Mouse (Mus musculus) naive thymus-derived CD4-positive, alpha-beta T cell, adult 2 months (primary cell): Measurements from ENCODE around the gene Rgs11.
"Not testable (repeated sequence)": the region's sequence is repeated elsewhere in the genome, so short reads cannot be mapped to it uniquely, and the experiment has no call there.

Experiments
- DNase-seq: peaks from one replicate; pipeline ENCODE4 v3.0.0-alpha.2; 2011; ENCODE audit warnings: low read depth

Rgs11 gene

DNA sequence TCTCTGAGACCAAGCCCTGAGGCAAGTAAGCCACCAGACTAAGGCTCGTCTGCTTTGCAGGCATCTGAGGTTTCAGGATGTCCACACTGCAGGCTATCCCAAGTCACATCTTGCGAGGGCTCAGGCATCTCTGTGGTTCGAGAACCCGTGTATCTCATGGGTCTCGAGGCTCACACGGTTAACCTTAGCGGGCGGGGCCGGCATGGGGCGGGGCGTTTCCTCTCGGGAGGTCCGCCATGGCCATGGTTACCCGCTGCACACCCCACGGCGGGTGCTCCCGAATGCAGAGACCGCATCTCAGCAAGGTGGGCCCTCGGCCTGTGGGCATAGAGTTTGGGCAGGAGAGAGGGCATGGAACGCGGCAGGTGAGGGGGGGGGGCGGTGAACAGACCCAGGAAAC lies at the start of gene Rgs11:
Gene Rgs11, plus strand, starts transcription at position 215 of the 400 bp plus-strand sequence.
- peak; percentile 64 for DNase-seq

DNA sequence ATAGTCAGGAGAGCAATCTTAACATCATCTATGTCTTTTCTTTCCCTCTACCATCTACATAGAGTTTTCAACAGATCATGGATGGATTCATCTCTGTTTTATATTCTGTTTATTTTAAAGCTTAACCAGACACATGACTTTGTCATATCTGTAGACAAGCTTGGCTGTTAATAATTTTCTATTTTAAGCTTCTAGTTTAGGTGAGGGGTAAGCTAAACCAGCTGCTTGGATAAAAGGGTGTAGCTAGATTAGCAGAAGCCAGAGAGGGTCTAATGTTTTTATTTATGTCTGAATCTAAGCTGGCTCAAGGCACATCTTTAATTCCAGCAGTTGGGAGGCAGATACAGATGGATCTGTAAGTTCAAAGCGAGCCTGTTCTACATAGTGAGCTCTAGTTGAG lies 40.0 kb upstream of the Rgs11 start:
- DNase-seq: no peak

DNA sequence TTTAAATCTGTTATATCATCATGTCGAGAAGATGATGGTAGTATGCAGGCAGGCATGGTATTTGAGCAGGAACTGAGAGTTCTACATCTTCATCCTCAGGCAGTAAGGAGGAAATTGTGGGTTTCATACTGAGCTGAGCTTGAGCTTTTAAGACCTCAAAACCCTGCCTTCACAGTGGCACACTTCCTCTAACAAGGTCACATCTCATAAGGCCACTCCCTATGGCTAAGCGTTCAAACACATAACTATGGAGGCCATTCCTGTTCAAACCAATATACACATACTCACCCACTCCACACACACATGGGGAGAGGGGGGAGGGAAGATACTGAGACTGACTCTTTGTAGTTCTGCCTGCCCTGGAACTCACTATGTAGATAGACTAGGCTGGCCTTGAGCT lies 34.7 kb upstream of the Rgs11 start:
- peak; percentile 85 for DNase-seq

DNA sequence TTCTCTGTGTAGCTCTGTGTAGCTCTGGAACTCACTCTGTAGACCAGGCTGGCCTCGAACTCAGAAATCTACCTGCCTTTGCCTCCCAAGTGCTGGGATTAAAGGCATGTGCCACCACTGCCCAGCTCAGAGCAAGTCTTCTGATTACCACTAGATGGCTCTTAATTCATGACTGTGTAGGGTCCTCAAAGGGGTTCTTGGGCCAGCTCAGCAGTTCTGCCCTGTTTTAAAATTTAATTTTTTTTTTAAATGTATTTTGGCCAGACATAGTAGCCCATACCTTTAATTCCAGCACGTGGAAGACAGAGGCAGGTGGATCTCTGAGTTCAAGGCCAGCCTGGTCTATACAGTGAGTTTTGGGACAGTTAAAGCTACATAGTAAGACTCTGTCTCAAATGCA lies 27.5 kb upstream of the Rgs11 start:
- not testable (repeated sequence) for DNase-seq

DNA sequence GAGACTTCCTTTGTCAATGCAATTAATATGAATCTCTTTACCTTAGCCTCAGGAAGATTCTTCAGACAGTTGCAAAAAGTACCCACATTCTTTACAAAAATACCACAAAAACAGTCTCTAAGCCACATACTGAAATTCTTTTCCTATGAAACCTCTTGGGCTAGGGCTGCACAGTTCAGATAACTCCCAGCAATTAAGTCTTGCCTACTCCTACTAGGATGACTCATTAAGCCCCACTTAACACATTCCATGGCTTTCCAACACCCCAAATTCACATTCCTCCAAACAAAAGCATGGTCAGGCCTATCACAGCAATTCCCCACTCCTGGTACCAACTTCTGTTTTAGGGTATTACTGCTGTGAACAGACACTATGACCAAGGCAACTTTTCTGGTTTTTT lies 24.1 kb upstream of the Rgs11 start:
- DNase-seq: no peak

DNA sequence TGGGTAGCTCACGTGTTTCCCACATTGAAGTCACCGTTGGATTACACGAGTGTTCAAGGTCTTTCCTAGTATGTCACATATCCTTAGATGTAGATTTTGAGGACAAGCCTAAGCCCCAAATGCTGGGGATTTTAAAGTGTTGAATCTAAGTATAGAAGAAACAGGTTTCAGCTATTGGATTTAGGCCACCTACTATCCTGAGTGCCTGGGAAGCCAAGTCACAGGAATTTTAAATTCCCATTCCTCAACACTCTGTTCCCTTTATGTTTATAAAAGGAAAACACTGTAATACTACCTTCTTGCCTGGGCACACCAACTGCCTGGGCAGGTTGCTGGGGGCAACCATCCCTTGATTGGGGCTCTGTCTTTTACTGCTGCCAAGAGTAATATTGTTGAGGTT lies 21.6 kb upstream of the Rgs11 start:
- DNase-seq: no peak

DNA sequence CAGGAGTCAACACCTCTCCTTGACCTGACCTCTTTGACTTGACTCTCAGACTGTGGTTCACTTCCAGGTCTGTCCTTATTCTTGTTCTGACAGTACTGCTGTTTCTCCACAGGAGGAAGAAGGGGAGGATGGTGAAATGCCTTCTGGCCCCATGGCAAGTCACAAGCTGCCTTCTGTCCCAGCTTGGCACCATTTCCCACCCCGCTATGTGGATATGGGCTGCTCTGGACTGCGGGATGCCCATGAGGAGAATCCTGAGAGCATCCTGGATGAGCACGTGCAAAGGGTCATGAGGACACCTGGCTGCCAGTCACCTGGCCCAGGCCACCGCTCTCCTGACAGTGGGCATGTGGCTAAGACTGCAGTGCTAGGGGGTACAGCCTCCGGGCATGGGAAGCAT lies 15.2 kb upstream of the Rgs11 start:
- DNase-seq: no peak

DNA sequence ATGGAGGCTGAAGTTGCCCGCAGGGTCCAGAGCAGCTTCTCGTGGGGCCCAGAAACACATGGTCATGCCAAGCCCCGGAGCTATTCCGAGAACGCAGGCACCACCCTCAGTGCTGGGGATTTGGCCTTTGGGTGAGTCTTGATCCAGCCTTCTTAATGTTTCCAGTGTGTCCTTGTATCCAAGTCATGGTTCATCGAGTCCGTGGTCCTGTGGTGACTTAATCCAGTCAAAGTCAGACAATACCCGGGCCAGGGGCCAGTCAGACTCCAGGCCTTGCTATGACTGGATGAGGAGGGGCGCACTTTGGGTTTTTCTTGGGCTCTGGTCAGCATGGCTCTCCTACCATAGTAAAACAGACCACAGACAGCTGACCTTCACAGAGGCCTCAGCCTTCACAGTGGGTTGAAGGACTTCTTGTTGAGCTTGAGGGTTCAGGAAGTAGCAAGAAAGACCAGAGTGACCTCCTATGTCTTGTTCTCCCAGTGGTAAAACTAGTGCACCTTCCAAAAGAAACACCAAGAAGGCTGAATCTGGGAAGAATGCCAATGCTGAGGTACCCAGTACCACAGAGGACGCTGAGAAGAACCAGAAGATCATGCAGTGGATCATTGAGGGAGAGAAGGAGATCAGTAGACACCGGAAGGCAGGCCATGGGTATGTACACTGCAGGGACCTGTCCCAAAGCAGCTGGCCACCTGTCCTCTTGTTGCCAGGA lies 14.5 kb upstream of the Rgs11 start:
- no peak for DNase-seq

DNA sequence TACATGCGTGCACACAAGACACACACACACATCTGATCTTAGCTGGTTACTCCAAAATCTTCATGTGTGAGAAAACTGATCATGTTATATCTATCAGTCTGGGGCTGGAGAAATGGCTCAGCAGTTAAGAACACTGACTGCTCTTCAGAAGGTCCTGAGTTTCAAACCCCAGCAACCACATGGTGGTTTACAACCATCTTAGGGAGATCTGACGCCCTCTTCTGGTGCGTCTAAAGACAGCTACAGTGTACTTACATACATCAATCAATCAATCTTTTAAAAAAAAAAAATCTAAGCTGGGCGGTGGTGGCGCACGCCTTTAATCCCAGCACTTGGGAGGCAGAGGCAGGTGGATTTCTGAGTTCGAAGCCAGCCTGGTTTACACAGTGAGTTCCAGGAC lies 11.3 kb upstream of the Rgs11 start:
- peak; percentile 50 for DNase-seq

DNA sequence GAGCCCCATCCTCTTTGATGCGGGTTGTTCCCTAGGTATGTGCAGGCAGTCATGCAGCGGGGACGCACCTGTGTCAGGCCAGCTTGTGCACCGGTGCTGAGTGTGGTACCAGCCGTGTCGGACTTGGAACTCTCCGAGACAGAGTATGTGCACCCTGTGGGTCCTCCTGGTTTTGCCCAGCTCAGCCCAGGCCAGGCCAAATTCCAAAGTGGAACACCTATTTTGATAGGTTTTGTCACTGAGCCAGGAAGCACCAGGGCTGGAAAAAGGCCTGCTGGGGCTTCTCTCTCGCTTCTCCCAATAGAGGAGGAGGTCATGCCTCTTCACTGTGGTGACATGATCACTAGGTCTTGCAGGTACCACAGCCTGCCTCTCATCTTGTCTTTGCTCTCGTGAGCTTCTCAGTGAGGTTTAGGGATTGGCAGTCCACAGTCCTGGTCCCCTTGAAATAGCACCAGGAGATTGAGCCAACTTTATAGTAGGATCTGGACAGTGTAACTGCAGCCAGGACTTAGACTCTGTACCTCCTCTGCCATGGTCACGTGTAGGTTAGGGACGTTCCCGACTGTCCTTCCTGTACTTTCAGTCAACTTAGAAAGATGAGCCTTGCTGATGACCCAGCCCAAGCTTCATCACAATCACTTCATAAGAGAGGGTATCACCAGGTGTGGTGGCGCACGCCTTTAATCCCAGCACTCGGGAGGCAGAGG lies 10.1 kb upstream of the Rgs11 start:
- no peak for DNase-seq

DNA sequence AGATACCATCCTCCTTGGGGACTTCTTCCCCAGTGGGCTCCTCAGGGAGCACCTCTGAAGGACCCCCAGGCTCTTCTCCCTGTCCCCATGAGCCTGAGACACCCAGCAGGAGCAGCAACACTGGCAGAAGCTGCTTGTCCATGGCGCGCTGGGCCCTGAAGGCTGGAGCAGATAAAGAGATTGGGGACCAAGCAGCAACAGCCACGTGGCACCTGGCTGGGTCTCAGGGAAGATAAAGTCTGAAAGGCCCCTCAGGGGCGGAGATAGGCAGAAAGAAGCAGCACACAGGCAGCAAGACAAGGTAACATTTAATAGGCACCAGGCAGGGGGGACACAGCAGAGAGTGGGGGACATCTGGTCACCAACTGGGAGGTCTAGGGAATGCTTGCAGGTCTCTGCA lies 3.9 kb upstream of the Rgs11 start, which contains the start of gene Pdia2:
Gene Pdia2, minus strand, starts transcription at position 196 of the 400 bp plus-strand sequence.
- DNase-seq: no peak

DNA sequence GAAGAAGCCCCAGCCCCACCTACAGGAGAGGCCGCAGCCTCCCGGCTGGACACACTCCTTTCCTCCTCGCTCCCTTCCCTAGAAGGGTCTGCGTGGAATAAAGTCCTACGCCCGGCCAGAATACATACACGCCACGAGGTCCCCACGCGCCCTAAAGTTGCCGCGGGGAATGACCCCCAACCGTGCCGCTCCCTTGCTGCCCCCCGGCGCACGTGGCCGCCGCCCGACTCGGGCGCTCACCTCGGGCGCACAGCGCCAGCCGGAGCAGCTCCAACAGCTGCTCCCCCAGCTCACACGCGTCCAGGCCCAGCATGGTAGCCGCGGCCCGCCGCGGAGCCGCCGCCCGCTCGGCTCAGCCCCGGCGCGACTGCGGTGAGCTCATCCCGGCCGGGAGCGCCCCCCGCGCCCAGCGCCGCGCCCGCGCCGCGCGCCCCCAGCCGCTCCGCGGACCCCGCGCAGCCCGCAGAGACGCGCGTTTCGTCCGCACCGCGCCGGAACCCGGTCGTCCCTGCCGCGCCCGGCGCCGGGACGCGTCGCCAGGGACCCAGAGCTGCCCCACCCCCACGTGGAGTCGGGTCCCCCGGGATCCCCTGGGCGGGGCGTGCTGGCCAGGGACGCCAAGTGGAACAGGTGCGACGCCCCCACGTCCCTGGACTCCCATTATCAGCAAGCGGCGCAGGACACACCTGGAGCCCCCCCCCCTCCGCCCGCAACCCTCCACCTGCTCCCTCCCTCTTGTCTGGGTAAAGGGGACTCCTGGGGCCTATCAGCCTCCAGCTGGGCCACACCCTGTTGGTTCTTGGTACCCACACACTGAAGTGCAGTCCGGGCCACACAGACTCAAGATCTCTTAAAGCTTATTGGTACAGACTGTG lies 1.7 kb upstream of the Rgs11 start:
- peak; percentile 37 for DNase-seq

DNA sequence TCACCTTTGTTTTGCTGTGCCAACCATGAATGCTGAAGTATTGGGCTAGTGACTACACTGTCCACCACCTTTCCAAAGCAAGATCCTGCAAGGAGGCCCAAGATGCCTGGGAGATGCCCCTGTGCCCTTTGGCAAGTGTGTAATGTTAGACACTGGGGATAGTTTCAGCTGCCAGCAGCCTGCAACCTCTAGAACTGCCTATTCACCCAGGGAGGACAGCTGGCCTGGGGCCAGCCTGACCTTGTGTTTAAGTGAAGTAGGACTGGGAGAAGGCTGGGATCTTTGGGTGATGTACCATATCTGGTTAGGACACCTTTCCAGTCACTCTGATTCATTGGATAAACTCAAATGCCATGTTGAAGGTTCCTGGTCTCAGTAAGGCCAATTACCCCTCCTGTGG lies 753 bp upstream of the Rgs11 start:
- DNase-seq: no peak

DNA sequence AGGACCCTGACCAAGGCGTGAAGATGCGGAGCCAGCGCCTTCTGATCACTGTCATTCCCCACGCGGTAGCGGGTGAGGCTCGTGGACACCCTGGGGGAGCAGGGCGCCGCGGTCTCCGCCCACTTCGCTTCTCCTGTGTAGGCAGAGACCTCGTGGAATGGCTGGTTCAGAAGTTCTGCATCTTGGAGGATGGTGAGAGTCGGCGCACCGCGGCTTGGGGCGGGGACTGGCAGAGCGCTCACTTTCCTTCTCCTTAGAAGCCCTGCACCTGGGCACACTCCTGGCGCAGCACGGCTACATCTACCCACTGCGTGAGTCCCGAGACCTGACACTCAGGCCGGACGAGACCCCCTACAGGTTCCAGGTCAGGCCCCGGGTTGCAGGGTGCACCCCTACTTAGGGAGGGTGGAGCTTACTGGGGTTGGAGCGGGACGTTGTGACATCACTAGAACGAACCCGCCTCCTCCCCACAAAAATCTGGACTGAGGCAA lies 615 bp downstream of the Rgs11 start:
- peak; percentile 60 for DNase-seq

DNA sequence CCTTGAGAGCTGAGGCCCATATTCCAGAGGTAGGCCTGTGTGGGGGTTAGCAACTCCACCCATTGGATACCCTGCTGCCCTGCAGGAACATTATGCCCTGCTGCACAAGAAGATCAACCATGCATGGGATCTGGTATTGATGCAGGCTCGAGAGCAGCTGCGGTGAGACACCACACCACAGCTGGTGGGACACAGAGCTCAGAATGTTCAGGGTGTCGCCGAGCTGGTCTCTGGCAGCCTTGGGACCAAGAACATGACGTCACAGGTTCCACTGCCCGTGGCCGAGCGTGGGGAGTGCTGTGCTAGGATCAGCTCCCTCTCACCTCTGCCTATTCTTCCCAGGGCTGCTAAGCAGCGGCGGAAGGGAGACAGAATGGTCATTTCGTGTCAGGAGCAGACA lies 2.0 kb downstream of the Rgs11 start:
- DNase-seq: no peak

DNA sequence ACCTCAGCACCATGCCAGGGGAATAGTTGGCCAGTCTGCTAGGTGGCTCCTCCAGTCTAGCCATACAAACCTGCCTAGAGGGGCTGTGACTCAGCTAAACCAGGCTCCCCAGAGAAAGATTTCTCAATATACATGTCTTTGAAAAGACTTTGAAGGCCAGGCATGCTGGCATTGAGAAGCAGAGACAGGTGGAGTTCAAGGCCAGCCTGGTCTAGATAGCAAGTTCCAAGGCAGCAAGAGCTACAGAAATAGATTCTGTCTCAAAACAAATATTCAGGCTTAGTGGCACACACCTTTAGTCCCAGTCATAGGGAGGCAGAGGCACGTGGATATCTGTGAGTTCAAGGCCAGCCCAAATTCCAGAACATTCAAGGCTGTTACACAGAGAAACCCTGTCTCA lies 3.6 kb downstream of the Rgs11 start:
- DNase-seq: no peak

DNA sequence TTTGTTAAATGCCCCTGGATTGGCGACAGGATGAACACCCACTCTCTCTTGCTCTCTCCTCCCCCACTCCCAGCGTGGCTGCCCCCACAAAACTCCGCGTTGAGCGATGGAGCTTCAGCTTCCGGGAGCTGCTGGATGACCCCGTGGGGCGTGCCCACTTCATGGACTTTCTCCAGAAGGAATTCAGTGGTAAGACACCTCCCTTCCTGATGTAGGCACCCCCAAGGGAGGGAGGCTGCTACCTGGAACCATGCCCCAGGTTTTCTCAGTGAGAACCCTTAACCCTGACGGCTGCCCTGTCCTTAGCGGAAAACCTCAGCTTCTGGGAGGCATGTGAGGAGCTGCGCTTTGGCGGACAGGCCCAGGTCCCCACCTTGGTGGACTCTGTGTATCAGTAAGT lies 4.9 kb downstream of the Rgs11 start, which contains the start of gene Arhgdig:
Gene Arhgdig, minus strand, starts transcription at position 101 of the 400 bp plus-strand sequence.
- no peak for DNase-seq

DNA sequence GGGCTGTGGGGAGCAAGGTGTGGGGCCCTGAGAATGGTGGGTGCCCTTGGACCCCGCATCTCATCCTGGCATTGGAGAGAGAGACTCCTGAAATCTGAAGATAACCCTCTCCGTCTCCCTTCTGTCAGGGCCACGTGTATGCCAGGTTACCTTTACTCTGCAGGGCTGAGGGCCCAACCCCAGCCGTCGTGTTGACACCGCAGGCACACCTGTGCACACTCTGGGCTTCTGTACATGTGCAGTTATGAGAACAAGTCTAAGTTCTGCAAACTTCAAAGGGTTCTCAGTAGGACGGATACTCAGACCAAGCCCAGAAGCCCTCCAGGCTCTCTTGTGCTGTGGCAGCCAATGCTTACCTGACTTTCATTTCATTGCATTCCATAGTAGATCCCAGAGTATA lies 9.5 kb downstream of the Rgs11 start:
- no peak for DNase-seq

DNA sequence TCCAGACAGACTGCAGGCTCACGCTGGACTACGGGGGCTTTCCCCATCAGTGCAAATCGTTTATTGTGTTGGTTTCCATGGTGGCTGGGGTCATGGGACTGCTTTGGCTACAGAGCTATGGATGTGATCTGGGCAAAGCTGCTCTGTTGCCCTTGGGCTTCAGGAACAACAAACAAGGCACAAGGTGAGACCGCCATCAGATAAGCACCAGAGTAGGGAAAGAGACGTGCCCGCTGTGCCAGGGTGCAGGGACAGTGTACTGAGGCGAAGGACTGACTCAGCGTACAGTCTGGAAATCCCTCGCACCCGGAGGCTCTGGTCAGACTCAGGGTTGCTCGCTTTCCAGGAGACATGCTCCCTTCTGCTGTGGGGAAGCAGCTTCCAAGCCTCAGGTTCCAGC lies 9.9 kb downstream of the Rgs11 start:
- no peak for DNase-seq

DNA sequence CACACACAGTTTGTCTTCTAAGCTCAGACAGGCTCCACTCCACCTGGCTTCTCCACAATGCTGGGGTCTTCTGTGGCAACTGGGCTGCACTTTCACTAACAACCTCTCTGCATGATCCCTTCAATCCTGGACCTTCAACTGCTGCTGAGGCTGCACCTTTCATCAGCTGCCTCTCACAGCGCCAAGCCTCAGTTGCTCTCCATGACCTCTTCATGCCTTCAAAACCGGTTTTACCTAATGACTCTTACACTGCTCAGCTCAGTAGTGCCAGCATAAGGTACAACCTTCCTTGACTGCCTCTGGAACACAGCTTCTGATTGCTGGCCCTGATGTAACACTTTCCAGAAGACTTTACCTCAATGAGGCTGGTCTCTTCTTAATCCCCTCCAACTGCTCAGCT lies 18.8 kb downstream of the Rgs11 start:
- DNase-seq: no peak

DNA sequence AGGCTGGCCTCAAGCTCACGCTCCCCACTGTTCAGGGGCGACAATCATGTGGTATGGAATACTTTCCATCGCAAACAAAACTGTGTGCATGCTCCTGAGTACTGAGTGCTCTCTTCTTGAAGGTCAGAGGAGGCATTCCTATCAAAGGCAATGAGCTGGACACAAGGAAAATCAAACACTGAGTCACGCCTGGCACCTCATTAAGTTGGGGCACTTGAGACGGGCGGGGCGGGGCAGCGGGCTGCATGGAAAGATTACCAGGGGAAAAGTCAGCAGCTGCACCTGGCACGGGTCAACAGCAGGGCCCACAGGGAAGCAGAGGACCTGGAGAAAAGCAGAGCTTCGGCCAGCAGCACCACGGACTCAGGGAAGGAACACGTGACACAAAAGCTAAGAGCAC lies 22.4 kb downstream of the Rgs11 start:
- no peak for DNase-seq

DNA sequence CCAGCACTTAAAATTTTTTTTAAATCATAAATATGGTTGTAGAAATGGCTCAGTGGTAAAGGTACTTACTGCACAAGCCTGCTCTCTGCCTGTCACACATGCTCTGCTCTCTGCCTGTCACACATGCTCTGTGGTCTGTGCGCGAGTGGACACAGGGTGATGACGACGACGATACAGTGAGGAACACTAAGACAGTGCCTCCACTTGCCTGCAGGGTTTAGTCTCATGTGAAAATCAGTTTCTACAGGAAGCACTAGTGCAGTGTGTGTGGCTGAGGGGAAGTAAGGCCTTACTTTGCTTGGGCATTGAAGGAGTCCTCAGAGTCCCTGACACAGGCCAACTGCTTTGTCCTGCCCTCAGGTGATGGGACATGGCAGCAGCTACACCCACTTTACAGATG lies 27.0 kb downstream of the Rgs11 start:
- DNase-seq: peak; percentile 60

DNA sequence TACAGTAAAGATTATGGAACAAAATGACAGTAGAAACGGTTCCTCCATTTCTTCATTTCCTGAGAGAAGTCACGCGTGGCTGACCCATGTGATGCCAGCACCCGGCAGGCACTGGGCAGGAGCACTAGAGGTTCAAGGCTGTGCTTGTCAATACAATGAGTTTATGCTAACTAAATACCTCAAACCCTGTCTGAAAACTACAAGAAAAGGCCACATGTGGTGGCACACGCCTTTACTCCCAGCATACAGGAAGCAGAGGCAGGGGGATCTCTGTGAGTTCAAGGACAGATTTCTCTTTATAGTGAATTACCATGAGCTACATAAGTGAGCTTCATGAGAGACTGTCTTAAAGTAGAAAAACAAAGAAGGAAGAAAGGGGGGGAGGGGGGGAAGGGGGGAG lies 28.4 kb downstream of the Rgs11 start:
- DNase-seq: no peak
